Mouse (Mus musculus) heart, adult 2 months (tissue): Measurements from ENCODE around the gene Axl. TPM values are rescaled to one million over a fixed set of nuclear protein-coding genes. Genes with fewer than 3 reads are reported as not detected.
A peak's percentile ranks its signal among the peaks of the same experiment; 100 is the strongest.
"Not testable (repeated sequence)": the region's sequence is repeated elsewhere in the genome, so short reads cannot be mapped to it uniquely, and the experiment has no call there.

ENCODE experiments used
- DNase-seq, 2 experiments: peaks; one replicate each; pipeline ENCODE4 v3.0.0; 2021
- H3K27ac ChIP-seq: fragments of 200-600 bp; 2 replicates; pipeline ENCODE4 v1.8.1; 2022
- H3K27me3 ChIP-seq: fragments of 200-500 bp; 2 replicates; pipeline ENCODE4 v1.6.1; 2012; ENCODE audit warnings: mild to moderate bottlenecking, low read length, inconsistent platforms, mixed read lengths; ENCODE audit not compliant: control insufficient read depth, insufficient read depth
- H3K36me3 ChIP-seq: fragments of 200-500 bp; 2 replicates; pipeline ENCODE4 v1.6.1; 2012; ENCODE audit warnings: low read length, inconsistent platforms; ENCODE audit not compliant: control insufficient read depth, insufficient read depth
- H3K4me1 ChIP-seq: fragments of 200-500 bp; 2 replicates; pipeline ENCODE4 v1.6.1; 2011; ENCODE audit warnings: low read length; ENCODE audit not compliant: control insufficient read depth, insufficient read depth
- H3K4me3 ChIP-seq: fragments of 200-600 bp; 2 replicates; pipeline ENCODE4 v1.8.1; 2022
- H3K79me2 ChIP-seq: fragments of 200-500 bp; replicated peaks from 2 replicates; pipeline ENCODE4 v1.6.1; 2012; ENCODE audit warnings: mild to moderate bottlenecking, inconsistent platforms, low read length, moderate library complexity, mixed read lengths; ENCODE audit not compliant: control insufficient read depth, insufficient read depth
- H3K9ac ChIP-seq: fragments of 200-500 bp; 2 replicates; pipeline ENCODE4 v1.6.1; 2012; ENCODE audit warnings: low read depth, mild to moderate bottlenecking, control low read depth, inconsistent platforms, low read length, mixed read lengths
- CTCF ChIP-seq: fragments of 200-600 bp; IDR thresholded peaks from 2 replicates; pipeline ENCODE4 v1.8.1; 2022; ENCODE audit warnings: antibody characterized with exemption, mild to moderate bottlenecking, moderate library complexity
- EP300 ChIP-seq: fragments of 200-500 bp; IDR thresholded peaks from 2 replicates; pipeline ENCODE4 v1.6.1; 2011; ENCODE audit warnings: low read depth, low read length, control low read depth; ENCODE audit not compliant: insufficient read depth
- POLR2A ChIP-seq: fragments of 200-500 bp; IDR thresholded peaks from 2 replicates; pipeline ENCODE4 v1.6.1; 2011; ENCODE audit warnings: mild to moderate bottlenecking, low read depth, low read length, control low read depth; ENCODE audit not compliant: insufficient read depth
- WGBS: fragments of 180-500 bp; shearing (Covaris S2); methylation state at CpG from one replicate; pipeline ENCODE4 v1.1.7; 2018; 5-methylcytosine and 5-hydroxymethylcytosine counted together
- intact Hi-C: fragments of 180-260 bp; cut with DNase I; formaldehyde crosslinking; loops from one replicate; pipeline ENCODE4 v1.15.1; 2025
- polyA plus RNA-seq: library from polyadenylated mRNA; depleted of rRNA; stranded (reverse); fragments of >200 nt; gene quantifications from 2 replicates; pipeline ENCODE4 v1.2.3, GENCODE M21; 2012
- total RNA-seq, 2 experiments: library from RNA; stranded (reverse); gene quantifications; 2 replicates each; pipeline ENCODE4 v1.2.3; 2021

Axl gene
- total and polyA plus RNA-seq, 3 experiments: 51.8 to 82.4 (median 75.0) TPM

DNA sequence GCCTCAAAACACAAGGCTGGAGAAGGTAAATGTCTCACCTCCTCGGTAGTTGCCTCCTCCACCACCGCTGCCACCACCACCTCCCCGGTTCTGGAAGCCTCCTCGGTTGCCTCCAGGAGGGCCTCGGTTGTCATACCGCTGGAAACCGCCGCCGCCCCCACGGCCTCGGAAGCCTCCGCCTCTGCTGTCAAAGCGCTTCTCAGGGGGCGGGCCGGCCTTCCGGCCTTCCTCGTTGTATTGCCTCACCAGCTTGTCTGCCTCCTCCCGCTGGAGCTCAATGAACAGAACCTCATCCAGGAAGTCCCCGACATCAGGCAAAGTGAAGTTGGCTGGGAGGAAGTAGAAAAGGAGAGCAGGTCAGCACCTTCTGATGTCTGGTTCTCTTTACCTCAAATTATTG, 62.6 kb downstream of the Axl start:
- Histone ChIP-seq H3K36me3 (peaks cover 13% of the 10 kb centered on the region), H3K4me1 (peaks cover 14% of the 10 kb centered on the region), H3K27ac (no peak overlapping the region), H3K79me2 (no peaks in the 10 kb centered on the region), H3K4me3 (no peak overlapping the region), H3K9ac (no peak overlapping the region), H3K27me3 (no peaks in the 10 kb centered on the region)
- 57% methylated on average over 19 of the region's 19 CpGs for WGBS
- TF ChIP-seq CTCF (no peak), POLR2A (no peak), EP300 (no peak)
- no peak for DNase-seq
- intact Hi-C loops: no loop called here

DNA sequence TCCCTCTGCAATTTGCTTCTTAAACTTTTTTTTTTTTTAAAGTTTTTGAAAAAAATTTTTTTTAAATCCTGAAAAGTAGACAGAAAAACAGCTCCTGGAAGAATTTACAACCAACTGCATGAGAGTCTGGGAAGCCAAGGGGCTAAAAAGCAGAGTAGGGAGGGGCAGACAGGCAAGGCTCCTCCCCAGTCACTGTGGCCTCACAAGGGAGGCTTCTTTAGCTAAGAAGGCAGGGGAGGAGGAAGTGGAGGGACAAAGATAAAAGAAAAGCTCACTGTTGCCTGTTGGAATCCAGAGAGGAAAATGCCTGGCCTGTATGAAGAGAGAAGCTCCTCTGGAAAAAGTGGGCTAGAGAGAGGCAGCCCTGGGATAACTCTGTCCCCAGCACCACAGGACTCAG, 66.7 kb downstream of the Axl start:
- not testable (repeated sequence) for H3K4me1 ChIP-seq, H3K4me3 ChIP-seq, H3K79me2 ChIP-seq, H3K36me3 ChIP-seq, H3K27ac ChIP-seq, DNase-seq, H3K9ac ChIP-seq, H3K27me3 ChIP-seq
- intact Hi-C loops: loop anchor here (2.0 kb wide), 2 partner anchors 31 to 35 kb away; partner anchors contain the start of gene Tgfb1

DNA sequence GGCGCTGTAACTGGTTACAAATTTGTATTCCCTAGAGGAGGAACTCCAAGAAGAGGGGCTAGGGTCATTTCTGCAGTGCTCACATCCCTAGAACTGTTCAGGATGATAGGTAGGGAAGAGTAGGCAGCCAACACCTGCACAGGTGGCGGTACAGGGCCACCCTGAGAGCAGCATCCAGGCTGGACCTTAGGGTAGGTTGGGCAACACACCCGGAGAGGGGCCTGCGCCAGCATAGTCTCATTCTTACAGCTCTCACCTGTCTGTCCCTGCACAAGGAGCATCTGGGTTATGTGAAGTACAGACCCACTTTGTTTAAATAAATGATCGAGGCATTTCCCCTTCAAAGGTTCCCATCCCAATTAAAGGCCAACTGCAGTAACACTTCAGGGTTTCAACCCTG, 67.7 kb downstream of the Axl start:
- Histone ChIP-seq H3K79me2 (no peaks in the 10 kb centered on the region), H3K4me3 (no peak overlapping the region), H3K36me3 (no peaks in the 10 kb centered on the region; the same call in 1 of the 2 replicates)

GRCm38 (mm10) chr7:25719761-25720610, 68.5 kb downstream of the Axl start:
- peak; percentile 70 to 90 for DNase-seq
- H3K27me3 ChIP-seq: no peaks in the 10 kb centered on the region
- no peak overlapping the region for H3K4me3 ChIP-seq
- no peaks in the 10 kb centered on the region; the same call in 1 of the 2 replicates for H3K36me3 ChIP-seq
- peak overlapping the region; percentile 97; the same call in 1 of the 2 replicates for H3K27ac ChIP-seq
- intact Hi-C loops: loop anchor here (1.0 to 2.0 kb wide), 4 partner anchors 33 to 85 kb away; partner anchors contain the start of genes Bckdha, Exosc5 and Tgfb1
- H3K9ac ChIP-seq: no peak overlapping the region
- 52% methylated on average over 10 of the region's 10 CpGs for whole genome bisulfite sequencing
- H3K79me2 ChIP-seq: no peaks in the 10 kb centered on the region
- H3K4me1 ChIP-seq: peaks cover 6% of the 10 kb centered on the region
- TF ChIP-seq CTCF (no peak; the same call in none of the 2 replicates), EP300 (peak; percentile 90), POLR2A (no peak)

More for the DNA sequence above, 67.7 kb downstream of the Axl start:
- WGBS: 78% methylated on average over 5 of the region's 5 CpGs
- no peaks in the 10 kb centered on the region for H3K27me3 ChIP-seq
- no peak overlapping the region for H3K9ac ChIP-seq
- H3K4me1 ChIP-seq: peaks cover 6% of the 10 kb centered on the region
- DNase-seq: no peak
- intact Hi-C loops: loop anchor here (1.0 to 2.0 kb wide), 3 partner anchors 32 to 85 kb away; partner anchors contain the start of gene Tgfb1
- no peak overlapping the region for H3K27ac ChIP-seq
- TF ChIP-seq EP300 (no peak), CTCF (no peak), POLR2A (no peak)

GRCm38 (mm10) chr7:25718788-25719417, 69.6 kb downstream of the Axl start, which contains the start of gene Ccdc97:
Ccdc97 (minus strand) TSS chr7:25719088.
- peak; percentile 93 to 95 for DNase-seq
- intact Hi-C loops: loop anchor here (2.0 kb wide), 1 partner anchor 60 kb away; the partner anchor contains the start of genes Bckdha and Exosc5
- Histone ChIP-seq H3K4me1 (peaks cover 6% of the 10 kb centered on the region), H3K36me3 (no peaks in the 10 kb centered on the region; the same call in 1 of the 2 replicates), H3K9ac (peak within 1 kb of the TSS; percentile 90), H3K27me3 (no peaks in the 10 kb centered on the region), H3K4me3 (peak within 1 kb of the TSS; percentile 80), H3K79me2 (no peaks in the 10 kb centered on the region), H3K27ac (peak within 1 kb of the TSS; percentile 97)
- WGBS: 2% methylated on average over 32 of the region's 32 CpGs
- peak; percentile 86 for TF ChIP-seq POLR2A
- TF ChIP-seq EP300: peak; percentile 68; the same call in 1 of the 2 replicates
- TF ChIP-seq CTCF: 0 out of 2 replicates have a peak, but pooled peaks have one; percentile 8

DNA sequence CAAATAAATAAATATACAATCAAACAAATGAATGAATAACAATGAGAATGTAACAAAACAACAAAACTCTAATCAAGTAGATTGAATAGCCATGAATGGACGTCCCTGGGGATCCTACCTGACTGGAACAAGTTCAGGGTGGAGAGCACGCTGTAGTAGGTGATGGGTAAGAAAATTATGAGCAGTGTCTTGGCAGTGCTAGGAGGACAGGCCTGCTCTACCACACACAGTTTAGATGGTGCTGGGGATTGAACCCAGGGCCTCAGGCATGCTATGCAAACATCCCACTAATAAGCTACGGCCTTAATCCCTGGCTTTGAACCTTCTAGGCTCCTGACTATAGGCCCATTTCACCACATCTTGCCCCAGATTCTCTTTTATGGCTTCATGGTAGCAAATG, 71.0 kb downstream of the Axl start:
- H3K4me3 ChIP-seq: no peak overlapping the region; the same call in 1 of the 2 replicates
- H3K27ac ChIP-seq: no peak overlapping the region; the same call in 1 of the 2 replicates
- 80% methylated on average over 3 of the region's 3 CpGs for WGBS
- no peaks in the 10 kb centered on the region; the same call in 1 of the 2 replicates for H3K36me3 ChIP-seq
- DNase-seq: no peak
- no peaks in the 10 kb centered on the region for H3K79me2 ChIP-seq
- H3K27me3 ChIP-seq: no peaks in the 10 kb centered on the region
- peaks cover 6% of the 10 kb centered on the region for H3K4me1 ChIP-seq
- TF ChIP-seq CTCF: no peak
- no peak for TF ChIP-seq EP300
- TF ChIP-seq POLR2A: no peak
- intact Hi-C loops: no loop called here
- H3K9ac ChIP-seq: no peak overlapping the region
